Mouse (Mus musculus): ENCODE measurements around the gene Taf1c. TPM values are rescaled to one million over a fixed set of nuclear protein-coding genes. Genes with fewer than 3 reads are reported as not detected.

The Taf1c gene
- polyA plus RNA-seq, 1 experiment from 2014 or later = 7.9 TPM

DNA sequence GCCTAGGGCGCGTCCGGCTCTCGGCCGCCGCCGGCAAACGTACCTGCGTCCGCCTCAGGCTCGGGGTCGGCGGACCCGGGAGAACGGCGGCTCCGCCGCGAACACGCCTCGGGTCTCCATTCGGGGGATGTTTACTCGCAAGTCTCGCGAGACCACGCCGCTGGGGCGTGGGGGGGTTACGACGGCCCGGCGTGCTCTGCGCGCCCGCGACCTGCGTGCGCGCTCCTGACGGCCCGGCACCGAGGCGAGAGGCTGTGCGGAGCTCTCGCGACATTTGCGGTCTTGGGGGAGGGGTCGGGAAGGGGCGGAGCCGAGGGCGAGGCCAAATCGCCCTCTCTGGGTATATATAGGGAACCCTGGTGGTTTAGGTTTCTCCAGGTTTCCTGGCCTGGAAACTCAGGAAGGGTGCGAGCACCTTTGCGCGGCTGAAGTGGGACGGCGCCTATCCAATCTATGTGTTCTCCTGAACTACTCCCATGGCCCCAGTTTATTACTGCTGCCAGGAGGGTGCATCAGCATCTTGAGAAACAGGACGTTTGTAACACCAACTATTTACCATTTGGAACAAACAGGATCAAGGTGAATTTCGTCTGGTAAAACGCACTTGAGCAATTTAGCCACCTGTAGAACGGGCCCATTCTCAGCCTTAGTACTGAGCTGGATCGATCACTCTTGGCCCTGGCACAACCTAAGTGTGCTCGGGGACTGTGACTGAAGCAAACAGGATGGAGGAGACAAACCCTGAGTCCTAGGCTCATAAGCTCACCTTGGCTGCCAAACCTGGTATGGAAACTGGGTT, 46.2 kb downstream of the Taf1c start, which contains the start of gene Mbtps1:
Gene Mbtps1 (minus strand): TSS at position 133 of the 799 bp plus-strand sequence.
- peaks cover 17% of the 10 kb centered on the region for H3K4me1 ChIP-seq (ENCODE audit: control insufficient read depth, insufficient read depth, low read length)
- peak within 1 kb of the TSS; percentile 81 for H3K4me3 ChIP-seq (ENCODE audit: low read depth, low read length)
- H3K9me3 ChIP-seq (ENCODE audit: control insufficient read depth, low read length) = no peaks in the 10 kb centered on the region
- ATAC-seq (ENCODE audit: low read depth) (peak; percentile 97), DNase-seq (ENCODE audit: low spot score) (peak; percentile 97)
- H3K36me3 ChIP-seq (ENCODE audit: control insufficient read depth, insufficient read depth, low read length) = peaks cover 20% of the 10 kb centered on the region
- peak within 1 kb of the TSS; percentile 92 for H3K27ac ChIP-seq (replicated peaks; ENCODE audit: low read depth, low read length)
- 11% methylated on average over 37 of the region's 63 CpGs for WGBS
- peak within 1 kb of the TSS; percentile 89 for H3K9ac ChIP-seq (ENCODE audit: low read depth, low read length)
- H3K4me2 ChIP-seq (ENCODE audit: low read depth, low read length) = peak within 1 kb of the TSS; percentile 89
- H3K27me3 ChIP-seq (replicated peaks; ENCODE audit: control insufficient read depth, insufficient read depth, low read length) = no peaks in the 10 kb centered on the region

DNA sequence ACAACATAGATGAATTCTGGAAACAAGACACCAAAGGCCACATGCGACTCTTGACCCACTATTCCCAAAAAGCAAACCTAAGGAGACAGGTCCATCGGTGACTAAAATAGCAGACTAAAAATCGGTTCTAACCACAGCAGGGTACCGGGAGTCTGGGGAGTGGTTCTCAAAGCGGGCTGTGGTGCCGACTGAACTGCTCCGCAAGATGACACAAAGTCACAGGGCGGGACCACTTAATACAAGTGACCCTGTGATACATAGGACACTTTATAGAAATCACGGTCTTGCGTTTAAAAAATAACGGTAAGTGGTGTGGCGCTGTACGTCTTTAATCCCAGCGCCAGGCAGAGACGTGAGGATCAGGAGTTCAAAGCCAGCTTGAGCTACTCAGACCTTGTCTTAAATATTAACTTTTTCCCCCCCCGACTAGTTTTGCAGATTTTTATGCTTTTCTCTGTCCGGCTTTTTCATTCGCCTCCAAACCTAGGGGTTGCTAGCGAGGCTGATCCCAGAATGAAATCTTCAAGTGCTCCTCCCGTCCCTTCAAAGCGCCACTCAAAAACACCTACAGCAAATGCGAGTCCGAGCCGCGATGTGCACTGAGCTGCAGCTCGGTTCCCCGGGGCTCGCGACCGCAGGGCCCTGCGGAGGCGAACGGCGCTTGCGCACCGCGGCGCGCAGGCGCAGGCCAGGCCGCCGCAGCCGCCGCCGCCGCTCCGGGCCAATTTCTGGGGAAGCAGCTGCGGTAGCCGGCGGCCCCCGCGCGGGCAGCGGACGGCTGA, 47.0 kb downstream of the Taf1c start:
- peaks cover 21% of the 10 kb centered on the region for H3K4me1 ChIP-seq (ENCODE audit: control insufficient read depth, insufficient read depth, low read length)
- H3K9ac ChIP-seq (ENCODE audit: low read depth, low read length) = peak overlapping the region; percentile 89

DNA sequence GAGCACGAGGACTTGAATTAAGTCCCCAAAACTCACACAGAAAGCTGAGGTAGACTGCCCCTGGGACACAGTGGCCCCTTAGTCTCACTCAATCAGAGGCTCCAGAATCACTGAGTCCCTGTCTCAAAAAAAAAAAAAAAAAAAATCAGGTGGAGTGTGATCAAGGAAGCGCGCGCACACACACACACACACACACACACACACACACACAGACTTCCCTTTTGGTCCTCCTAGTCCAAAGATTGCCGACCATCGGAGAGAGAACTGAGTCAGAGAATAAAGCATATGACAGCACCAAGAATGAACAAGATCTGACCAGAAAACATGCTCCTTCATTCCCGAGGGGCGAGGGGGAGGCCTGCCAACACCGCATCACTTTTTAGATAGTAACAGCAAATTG, 47.9 kb downstream of the Taf1c start:
- Histone ChIP-seq H3K27ac (replicated peaks; ENCODE audit: low read depth, low read length) (no peak overlapping the region), H3K9ac (ENCODE audit: low read depth, low read length) (peak overlapping the region; percentile 89), H3K4me2 (ENCODE audit: low read depth, low read length) (peak overlapping the region; percentile 89), H3K9me3 (ENCODE audit: control insufficient read depth, low read length) (no peaks in the 10 kb centered on the region), H3K4me3 (ENCODE audit: low read depth, low read length) (peak overlapping the region; percentile 81), H3K4me1 (ENCODE audit: control insufficient read depth, insufficient read depth, low read length) (peaks cover 23% of the 10 kb centered on the region), H3K27me3 (replicated peaks; ENCODE audit: control insufficient read depth, insufficient read depth, low read length) (no peaks in the 10 kb centered on the region), H3K36me3 (ENCODE audit: control insufficient read depth, insufficient read depth, low read length) (peaks cover 4% of the 10 kb centered on the region)
- WGBS = 80% methylated on average over 9 of the region's 9 CpGs
- DNase-seq (ENCODE audit: low spot score) (no peak), ATAC-seq (ENCODE audit: low read depth) (no peak)

More for the DNA sequence above, 47.0 kb downstream of the Taf1c start:
- Histone ChIP-seq H3K27me3 (replicated peaks; ENCODE audit: control insufficient read depth, insufficient read depth, low read length) (no peaks in the 10 kb centered on the region), H3K4me3 (ENCODE audit: low read depth, low read length) (peak overlapping the region; percentile 81), H3K36me3 (ENCODE audit: control insufficient read depth, insufficient read depth, low read length) (peaks cover 12% of the 10 kb centered on the region), H3K4me2 (ENCODE audit: low read depth, low read length) (peak overlapping the region; percentile 89), H3K9me3 (ENCODE audit: control insufficient read depth, low read length) (no peaks in the 10 kb centered on the region), H3K27ac (replicated peaks; ENCODE audit: low read depth, low read length) (peak overlapping the region; percentile 92)
- ATAC-seq (ENCODE audit: low read depth) (peak; percentile 94), DNase-seq (ENCODE audit: low spot score) (peak; percentile 90)
- WGBS = 2% methylated on average over 28 of the region's 55 CpGs

DNA sequence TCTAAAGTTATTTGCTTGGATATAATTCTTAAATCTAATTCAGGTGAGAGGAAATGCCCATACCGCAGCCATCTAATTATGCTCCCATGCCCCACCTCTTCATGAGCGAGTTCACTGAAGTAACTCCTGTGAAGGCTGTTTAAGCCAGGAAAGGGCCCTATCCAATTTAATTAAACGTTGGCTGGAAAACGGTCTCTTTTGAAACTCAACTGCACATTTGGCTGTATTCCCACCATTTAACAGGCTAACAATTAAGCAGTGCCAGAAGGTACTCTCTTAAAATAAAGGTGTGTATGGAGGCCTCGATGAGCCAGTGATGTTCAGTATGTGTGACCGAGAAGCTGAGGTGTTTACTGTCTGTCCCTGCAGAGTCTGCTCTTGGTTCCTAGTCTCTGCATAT, 49.2 kb downstream of the Taf1c start:
- Histone ChIP-seq H3K27me3 (replicated peaks; ENCODE audit: control insufficient read depth, insufficient read depth, low read length) (no peaks in the 10 kb centered on the region), H3K27ac (replicated peaks; ENCODE audit: low read depth, low read length) (no peak overlapping the region), H3K36me3 (ENCODE audit: control insufficient read depth, insufficient read depth, low read length) (no peaks in the 10 kb centered on the region), H3K4me1 (ENCODE audit: control insufficient read depth, insufficient read depth, low read length) (peaks cover 23% of the 10 kb centered on the region), H3K9me3 (ENCODE audit: control insufficient read depth, low read length) (no peaks in the 10 kb centered on the region), H3K9ac (ENCODE audit: low read depth, low read length) (no peak overlapping the region), H3K4me3 (ENCODE audit: low read depth, low read length) (no peak overlapping the region), H3K4me2 (ENCODE audit: low read depth, low read length) (no peak overlapping the region)
- ATAC-seq (ENCODE audit: low read depth) (no peak), DNase-seq (ENCODE audit: low spot score) (no peak)
- WGBS = 75% methylated on average over 6 of the region's 6 CpGs

DNA sequence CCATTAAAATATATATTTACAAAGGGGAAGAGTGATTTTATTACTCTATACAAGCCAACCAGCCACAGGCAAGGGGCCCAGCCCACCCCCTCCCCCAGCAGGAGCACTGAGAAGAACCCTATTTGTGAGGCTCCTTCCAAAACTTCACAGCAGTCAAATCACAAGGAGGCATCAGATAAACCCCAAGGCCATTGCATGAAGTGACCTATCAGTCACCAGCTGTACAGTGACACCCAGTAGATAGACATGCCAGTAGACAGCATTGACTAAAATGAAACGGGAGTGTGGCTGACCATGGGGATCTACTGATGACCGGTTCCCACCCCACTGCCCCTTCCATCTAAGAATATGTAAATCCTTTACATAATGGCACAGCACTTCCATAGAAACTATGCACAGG, 52.1 kb downstream of the Taf1c start:
- Histone ChIP-seq H3K4me2 (ENCODE audit: low read depth, low read length) (no peak overlapping the region), H3K9ac (ENCODE audit: low read depth, low read length) (no peak overlapping the region), H3K27me3 (replicated peaks; ENCODE audit: control insufficient read depth, insufficient read depth, low read length) (no peaks in the 10 kb centered on the region), H3K4me1 (ENCODE audit: control insufficient read depth, insufficient read depth, low read length) (peaks cover 18% of the 10 kb centered on the region), H3K4me3 (ENCODE audit: low read depth, low read length) (no peak overlapping the region), H3K27ac (replicated peaks; ENCODE audit: low read depth, low read length) (no peak overlapping the region), H3K9me3 (ENCODE audit: control insufficient read depth, low read length) (no peaks in the 10 kb centered on the region), H3K36me3 (ENCODE audit: control insufficient read depth, insufficient read depth, low read length) (peaks cover under 1% of the 10 kb centered on the region; the same call in 1 of the 2 replicates)
- DNase-seq (ENCODE audit: low spot score) (no peak), ATAC-seq (ENCODE audit: low read depth) (no peak)
- WGBS = 81% methylated on average over 2 of the region's 2 CpGs

DNA sequence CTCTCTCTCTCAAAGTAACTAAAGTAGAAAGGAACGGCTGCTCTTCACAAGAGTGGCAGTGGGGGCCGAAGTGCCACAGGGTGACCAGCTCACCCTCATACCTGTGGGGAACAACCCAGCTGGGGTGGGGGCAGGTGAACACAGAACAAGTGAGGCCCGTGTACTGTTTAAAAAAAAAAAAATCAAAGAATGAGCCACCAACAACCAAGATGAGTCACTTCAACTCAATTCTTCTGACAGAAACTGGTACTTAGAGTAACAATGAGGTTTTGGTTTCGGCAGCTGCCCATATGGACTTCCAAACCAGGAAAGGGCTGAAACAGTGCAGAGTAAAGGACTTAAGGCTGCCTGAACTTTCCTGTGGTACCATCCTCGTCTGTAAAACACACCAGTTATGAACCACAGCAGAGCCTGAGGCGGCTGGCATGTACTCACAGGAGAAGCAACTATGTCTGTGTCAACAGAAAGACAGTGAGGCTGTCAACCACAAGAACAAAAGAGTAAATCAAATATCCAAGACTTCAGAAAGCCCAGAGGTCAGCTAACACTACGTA, 56.4 kb downstream of the Taf1c start:
- peaks cover 40% of the 10 kb centered on the region for H3K36me3 ChIP-seq (ENCODE audit: control insufficient read depth, insufficient read depth, low read length)
- 61% methylated on average over 7 of the region's 7 CpGs for WGBS
- DNase-seq (ENCODE audit: low spot score) = no peak
- H3K27me3 ChIP-seq (replicated peaks; ENCODE audit: control insufficient read depth, insufficient read depth, low read length) = no peaks in the 10 kb centered on the region
- no peaks in the 10 kb centered on the region for H3K9me3 ChIP-seq (ENCODE audit: control insufficient read depth, low read length)
- no peak overlapping the region for H3K27ac ChIP-seq (replicated peaks; ENCODE audit: low read depth, low read length)
- no peak overlapping the region for H3K9ac ChIP-seq (ENCODE audit: low read depth, low read length)
- no peak for ATAC-seq (ENCODE audit: low read depth)
- no peak overlapping the region for H3K4me3 ChIP-seq (ENCODE audit: low read depth, low read length)
- no peak overlapping the region for H3K4me2 ChIP-seq (ENCODE audit: low read depth, low read length)
- peaks cover 6% of the 10 kb centered on the region for H3K4me1 ChIP-seq (ENCODE audit: control insufficient read depth, insufficient read depth, low read length)

Other genes starting within 250 kb of the Taf1c start
- gene Mlycd, start 210.3 kb downstream of the Taf1c start, polyA plus RNA-seq (2014; fragmentation: Nextera tagmentation; extraction: Ambion mirVana) = 17.4 and 17.7 TPM in 2 replicates
- gene Osgin1, start 171.1 kb downstream of the Taf1c start, polyA plus RNA-seq (2014; fragmentation: Nextera tagmentation; extraction: Ambion mirVana) = 1.7 and 2.1 TPM in 2 replicates
- gene Necab2, start 158.5 kb downstream of the Taf1c start, polyA plus RNA-seq (2014; fragmentation: Nextera tagmentation; extraction: Ambion mirVana) = 3.2 and 3.7 TPM in 2 replicates
- 0.17 TPM in 1 of 2 replicates, not detected in the other for gene Slc38a8, start 103.5 kb downstream of the Taf1c start, polyA plus RNA-seq (2014; fragmentation: Nextera tagmentation; extraction: Ambion mirVana)
- gene Mbtps1, start 46.5 kb downstream of the Taf1c start, polyA plus RNA-seq (2014; fragmentation: Nextera tagmentation; extraction: Ambion mirVana) = 110 and 124 TPM in 2 replicates
- 34.0 and 37.1 TPM in 2 replicates for gene Hsdl1, start 30.0 kb downstream of the Taf1c start, polyA plus RNA-seq (2014; fragmentation: Nextera tagmentation; extraction: Ambion mirVana)
- gene Dnaaf1, start 30.0 kb downstream of the Taf1c start, polyA plus RNA-seq (2014; fragmentation: Nextera tagmentation; extraction: Ambion mirVana) = 0.83 and 2.5 TPM in 2 replicates
- 0.14 and 0.17 TPM in 2 replicates for gene Adad2, start 7.5 kb upstream of the Taf1c start, polyA plus RNA-seq (2014; fragmentation: Nextera tagmentation; extraction: Ambion mirVana)
- 0.28 and 0.48 TPM in 2 replicates for gene Kcng4, start 30.5 kb upstream of the Taf1c start, polyA plus RNA-seq (2014; fragmentation: Nextera tagmentation; extraction: Ambion mirVana)
- 2.0 and 3.5 TPM in 2 replicates for gene Wfdc1, start 61.1 kb upstream of the Taf1c start, polyA plus RNA-seq (2014; fragmentation: Nextera tagmentation; extraction: Ambion mirVana)
- 1.3 and 1.8 TPM in 2 replicates for gene Atp2c2, start 94.8 kb upstream of the Taf1c start, polyA plus RNA-seq (2014; fragmentation: Nextera tagmentation; extraction: Ambion mirVana)
- 5.4 and 5.5 TPM in 2 replicates for gene Tldc1, start 173.2 kb upstream of the Taf1c start, polyA plus RNA-seq (2014; fragmentation: Nextera tagmentation; extraction: Ambion mirVana)
- 255 and 299 TPM in 2 replicates for gene Cotl1, start 235.3 kb upstream of the Taf1c start, polyA plus RNA-seq (2014; fragmentation: Nextera tagmentation; extraction: Ambion mirVana)